Mouse (Mus musculus) limb, embryonic 12.5 days (tissue): ENCODE measurements around the gene Sparc. TPM values are rescaled to one million over a fixed set of nuclear protein-coding genes. Genes with fewer than 3 reads are reported as not detected.

Source experiments
- ATAC-seq: fragments of 200-750 bp; cut with Nextera tagmentation; 2 replicates; pipeline ENCODE4 v1.8.0; 2017; ENCODE audit warnings: low read depth, moderate TSS enrichment; ENCODE audit not compliant: insufficient number of reproducible peaks, insufficient read depth, low FRiP score, low TSS enrichment
- H3K27ac ChIP-seq: fragments of 300-500 bp; sonication (generic); 2 replicates; pipeline ENCODE4 v1.5.1; 2016; ENCODE audit warnings: mild to moderate bottlenecking, moderate library complexity
- H3K27me3 ChIP-seq: fragments of 300-500 bp; sonication (generic); 2 replicates; pipeline ENCODE4 v1.6.1; 2016; ENCODE audit warnings: mild to moderate bottlenecking, moderate library complexity
- H3K36me3 ChIP-seq: fragments of 300-500 bp; sonication (generic); 2 replicates; pipeline ENCODE4 v1.6.1; 2016; ENCODE audit warnings: mild to moderate bottlenecking, moderate library complexity
- H3K4me1 ChIP-seq: fragments of 300-500 bp; sonication (generic); replicated peaks from 2 replicates; pipeline ENCODE4 v1.6.1; 2016
- H3K4me2 ChIP-seq: fragments of 300-500 bp; sonication (generic); 2 replicates; pipeline ENCODE4 v1.6.1; 2016; ENCODE audit warnings: mild to moderate bottlenecking, moderate library complexity
- H3K4me3 ChIP-seq: fragments of 300-500 bp; sonication (generic); replicated peaks from 2 replicates; pipeline ENCODE4 v1.5.1; 2016; ENCODE audit warnings: mild to moderate bottlenecking
- H3K9ac ChIP-seq: fragments of 300-500 bp; sonication (generic); replicated peaks from 2 replicates; pipeline ENCODE4 v1.6.1; 2016; ENCODE audit warnings: mild to moderate bottlenecking, moderate library complexity
- H3K9me3 ChIP-seq: fragments of 300-500 bp; sonication (generic); 2 replicates; pipeline ENCODE4 v1.6.1; 2016; ENCODE audit warnings: mild to moderate bottlenecking, moderate library complexity
- WGBS: fragments of 180-500 bp; shearing (Covaris S2); methylation state at CpG from one replicate; pipeline ENCODE4 v1.1.7; 2016; 5-methylcytosine and 5-hydroxymethylcytosine counted together
- polyA plus RNA-seq: library from polyadenylated mRNA; unstranded; fragments of >200 nt; fragmentation: Nextera tagmentation; extraction: Ambion mirVana; gene quantifications from 2 replicates; pipeline ENCODE4 v1.2.1, GENCODE M21; 2016

Sparc gene
- polyA plus RNA-seq = 444 and 488 TPM in 2 replicates

- no peak for ATAC-seq
- peaks cover 60% of the 10 kb centered on the region for H3K4me1 ChIP-seq
- WGBS = 97% methylated on average over 1 of the region's 1 CpGs
- peak within 1 kb of the TSS; percentile 92 for H3K27ac ChIP-seq
- H3K4me3 ChIP-seq = no peak within 1 kb of the TSS
- no peaks in the 10 kb centered on the region for H3K9me3 ChIP-seq
- H3K4me2 ChIP-seq = no peak within 1 kb of the TSS
- no peak within 1 kb of the TSS for H3K9ac ChIP-seq
- no peaks in the 10 kb centered on the region; the same call in 1 of the 2 replicates for H3K27me3 ChIP-seq
- no peaks in the 10 kb centered on the region for H3K36me3 ChIP-seq
Measured at GRCm38 (mm10) chr11:55422978-55423377, at the start of gene Sparc. TSS of gene Sparc (minus strand) at chr11:55423183.

- peak overlapping the region; percentile 98 for H3K4me3 ChIP-seq
- peak overlapping the region; percentile 71 for H3K4me2 ChIP-seq
- H3K27ac ChIP-seq = no peak overlapping the region
- H3K4me1 ChIP-seq = peaks cover 16% of the 10 kb centered on the region
- no peak for ATAC-seq
- peaks cover 37% of the 10 kb centered on the region for H3K36me3 ChIP-seq
- H3K9me3 ChIP-seq = no peaks in the 10 kb centered on the region
- H3K9ac ChIP-seq = peak overlapping the region; percentile 99; the same call in 1 of the 2 replicates
- WGBS = 94% methylated on average over 7 of the region's 7 CpGs
- H3K27me3 ChIP-seq = no peaks in the 10 kb centered on the region
Measured at GRCm38 (mm10) chr11:55471467-55471866, 48.5 kb upstream of the Sparc start.

- peak overlapping the region; percentile 99 for H3K9ac ChIP-seq
- H3K36me3 ChIP-seq = peaks cover 37% of the 10 kb centered on the region
- H3K4me3 ChIP-seq = peak overlapping the region; percentile 98
- peak overlapping the region; percentile 71 for H3K4me2 ChIP-seq
- H3K27me3 ChIP-seq = no peaks in the 10 kb centered on the region
- no peaks in the 10 kb centered on the region for H3K9me3 ChIP-seq
- no peak overlapping the region for H3K27ac ChIP-seq
- ATAC-seq = no peak
- 64% methylated on average over 8 of the region's 8 CpGs for WGBS
- H3K4me1 ChIP-seq = peaks cover 16% of the 10 kb centered on the region
Measured at GRCm38 (mm10) chr11:55470761-55471160, 47.8 kb upstream of the Sparc start.

GRCm38 (mm10) chr11:55469923-55470691, 47.1 kb upstream of the Sparc start:
- Histone ChIP-seq H3K9ac (peak overlapping the region; percentile 99), H3K27me3 (no peaks in the 10 kb centered on the region), H3K36me3 (peaks cover 37% of the 10 kb centered on the region), H3K9me3 (no peaks in the 10 kb centered on the region), H3K4me3 (peak overlapping the region; percentile 98), H3K4me2 (peak overlapping the region; percentile 71), H3K27ac (peak overlapping the region; percentile 92), H3K4me1 (peaks cover 16% of the 10 kb centered on the region)
- peak; percentile 2; the same call in 1 of the 2 replicates for ATAC-seq
- WGBS = under 1% methylated on average over 46 of the region's 46 CpGs

- under 1% methylated on average over 57 of the region's 57 CpGs for WGBS
- Histone ChIP-seq H3K4me2 (peak within 1 kb of the TSS; percentile 76), H3K9ac (peak within 1 kb of the TSS; percentile 99), H3K4me1 (peaks cover 16% of the 10 kb centered on the region), H3K9me3 (no peaks in the 10 kb centered on the region), H3K27ac (peak within 1 kb of the TSS; percentile 92), H3K27me3 (no peaks in the 10 kb centered on the region), H3K36me3 (peaks cover 29% of the 10 kb centered on the region), H3K4me3 (peak within 1 kb of the TSS; percentile 98)
- ATAC-seq = peak; percentile 99
Measured at GRCm38 (mm10) chr11:55469048-55469843, 46.3 kb upstream of the Sparc start, which contains the start of gene G3bp1. TSS of gene G3bp1 (plus strand) at chr11:55469685.

GRCm38 (mm10) chr11:55468611-55469047, 45.6 kb upstream of the Sparc start:
- peak overlapping the region; percentile 98 for H3K4me3 ChIP-seq
- H3K4me2 ChIP-seq = peak overlapping the region; percentile 76
- peak overlapping the region; percentile 70 for H3K9ac ChIP-seq
- H3K27ac ChIP-seq = peak overlapping the region; percentile 89
- H3K4me1 ChIP-seq = peaks cover 16% of the 10 kb centered on the region
- no peaks in the 10 kb centered on the region for H3K27me3 ChIP-seq
- WGBS = 4% methylated on average over 17 of the region's 17 CpGs
- peaks cover 23% of the 10 kb centered on the region for H3K36me3 ChIP-seq
- no peak for ATAC-seq
- no peaks in the 10 kb centered on the region for H3K9me3 ChIP-seq

- Histone ChIP-seq H3K9ac (peak overlapping the region; percentile 70; the same call in 1 of the 2 replicates), H3K27me3 (no peaks in the 10 kb centered on the region), H3K36me3 (peaks cover 17% of the 10 kb centered on the region; the same call in 1 of the 2 replicates), H3K27ac (peak overlapping the region; percentile 89), H3K9me3 (no peaks in the 10 kb centered on the region), H3K4me1 (peaks cover 16% of the 10 kb centered on the region), H3K4me3 (peak overlapping the region; percentile 98), H3K4me2 (peak overlapping the region; percentile 76)
- WGBS = 82% methylated on average over 10 of the region's 10 CpGs
- ATAC-seq = no peak
Measured at GRCm38 (mm10) chr11:55468012-55468411, 45.0 kb upstream of the Sparc start.

GRCm38 (mm10) chr11:55465177-55465576, 42.2 kb upstream of the Sparc start:
- 92% methylated on average over 3 of the region's 3 CpGs for WGBS
- no peak overlapping the region for H3K4me3 ChIP-seq
- H3K9ac ChIP-seq = no peak overlapping the region
- H3K27me3 ChIP-seq = no peaks in the 10 kb centered on the region
- no peaks in the 10 kb centered on the region for H3K36me3 ChIP-seq
- H3K27ac ChIP-seq = no peak overlapping the region
- no peaks in the 10 kb centered on the region for H3K9me3 ChIP-seq
- peaks cover 12% of the 10 kb centered on the region for H3K4me1 ChIP-seq
- H3K4me2 ChIP-seq = no peak overlapping the region
- no peak for ATAC-seq

- Histone ChIP-seq H3K27ac (no peak overlapping the region), H3K4me3 (no peak overlapping the region), H3K27me3 (no peaks in the 10 kb centered on the region), H3K36me3 (no peaks in the 10 kb centered on the region), H3K4me1 (peaks cover 16% of the 10 kb centered on the region), H3K4me2 (no peak overlapping the region), H3K9ac (no peak overlapping the region), H3K9me3 (no peaks in the 10 kb centered on the region)
- no peak for ATAC-seq
- 81% methylated on average over 10 of the region's 10 CpGs for WGBS
Measured at GRCm38 (mm10) chr11:55464707-55465106, 41.7 kb upstream of the Sparc start.

- 95% methylated on average over 9 of the region's 9 CpGs for WGBS
- Histone ChIP-seq H3K36me3 (peaks cover 4% of the 10 kb centered on the region; the same call in 1 of the 2 replicates), H3K27ac (no peak overlapping the region), H3K9me3 (no peaks in the 10 kb centered on the region), H3K4me1 (peaks cover 21% of the 10 kb centered on the region), H3K9ac (no peak overlapping the region), H3K4me2 (no peak overlapping the region), H3K27me3 (no peaks in the 10 kb centered on the region), H3K4me3 (no peak overlapping the region)
- no peak for ATAC-seq
Measured at GRCm38 (mm10) chr11:55462149-55462548, 39.2 kb upstream of the Sparc start.
